Mouse (Mus musculus): ENCODE data around the gene Olfr1016. TPM values are rescaled to one million over a fixed set of nuclear protein-coding genes. Genes with fewer than 3 reads are reported as not detected.

Olfr1016 gene
- polyA plus RNA-seq, 1 experiment, result not detected

GRCm38 (mm10) chr2:85753822-85754221 is 48.5 kb downstream of the Olfr1016 start:
- no peak overlapping the region for H3K4me3 ChIP-seq (ENCODE audit: insufficient read depth, low read length)
- TF ChIP-seq CTCF (IDR thresholded peaks at IDR 0.05; ENCODE audit: low read depth, low read length) (no peak), POLR2A (IDR thresholded peaks at IDR 0.05; ENCODE audit: borderline replicate concordance, low read depth, low read length) (no peak)
- H3K27ac ChIP-seq (ENCODE audit: insufficient read depth, low read depth, low read length), result no peak overlapping the region
- no peaks in the 10 kb centered on the region for H3K4me1 ChIP-seq (ENCODE audit: control insufficient read depth, insufficient read depth, low read length)

Other genes with a start within 250 kb of the Olfr1016 start
- not detected in 2 replicates for gene Olfr996, start 223.3 kb downstream of the Olfr1016 start, polyA plus RNA-seq (2012; ENCODE audit: insufficient read depth, insufficient read length, missing spikeins)
- not detected in 2 replicates for gene Olfr998, start 213.6 kb downstream of the Olfr1016 start, polyA plus RNA-seq (2012; ENCODE audit: insufficient read depth, insufficient read length, missing spikeins)
- gene Olfr1000, start 190.6 kb downstream of the Olfr1016 start, polyA plus RNA-seq (2012; ENCODE audit: insufficient read depth, insufficient read length, missing spikeins), result not detected in 2 replicates
- gene Olfr1002, start 151.8 kb downstream of the Olfr1016 start, polyA plus RNA-seq (2012; ENCODE audit: insufficient read depth, insufficient read length, missing spikeins), result not detected in 2 replicates
- not detected in 2 replicates for gene Olfr154, start 138.1 kb downstream of the Olfr1016 start, polyA plus RNA-seq (2012; ENCODE audit: insufficient read depth, insufficient read length, missing spikeins)
- gene Olfr1006, start 123.8 kb downstream of the Olfr1016 start, polyA plus RNA-seq (2012; ENCODE audit: insufficient read depth, insufficient read length, missing spikeins), result not detected in 2 replicates
- gene Olfr1008, start 113.1 kb downstream of the Olfr1016 start, polyA plus RNA-seq (2012; ENCODE audit: insufficient read depth, insufficient read length, missing spikeins), result not detected in 2 replicates
- gene Olfr1009, start 87.1 kb downstream of the Olfr1016 start, polyA plus RNA-seq (2012; ENCODE audit: insufficient read depth, insufficient read length, missing spikeins), result not detected in 2 replicates
- not detected in 2 replicates for gene Olfr1012, start 39.8 kb downstream of the Olfr1016 start, polyA plus RNA-seq (2012; ENCODE audit: insufficient read depth, insufficient read length, missing spikeins)
- not detected in 2 replicates for gene Olfr1013, start 35.4 kb downstream of the Olfr1016 start, polyA plus RNA-seq (2012; ENCODE audit: insufficient read depth, insufficient read length, missing spikeins)
- not detected in 2 replicates for gene Olfr1014, start 29.8 kb downstream of the Olfr1016 start, polyA plus RNA-seq (2012; ENCODE audit: insufficient read depth, insufficient read length, missing spikeins)
- gene Olfr1015, start 20.5 kb downstream of the Olfr1016 start, polyA plus RNA-seq (2012; ENCODE audit: insufficient read depth, insufficient read length, missing spikeins), result not detected in 2 replicates
- not detected in 2 replicates for gene Olfr1018, start 15.9 kb upstream of the Olfr1016 start, polyA plus RNA-seq (2012; ENCODE audit: insufficient read depth, insufficient read length, missing spikeins)
- not detected in 2 replicates for gene Olfr1019, start 42.9 kb upstream of the Olfr1016 start, polyA plus RNA-seq (2012; ENCODE audit: insufficient read depth, insufficient read length, missing spikeins)
- not detected in 2 replicates for gene Olfr1020, start 44.5 kb upstream of the Olfr1016 start, polyA plus RNA-seq (2012; ENCODE audit: insufficient read depth, insufficient read length, missing spikeins)
- gene Olfr1022, start 66.0 kb upstream of the Olfr1016 start, polyA plus RNA-seq (2012; ENCODE audit: insufficient read depth, insufficient read length, missing spikeins), result not detected in 2 replicates
- gene Olfr1023, start 83.1 kb upstream of the Olfr1016 start, polyA plus RNA-seq (2012; ENCODE audit: insufficient read depth, insufficient read length, missing spikeins), result not detected in 2 replicates
- not detected in 2 replicates for gene Olfr1024, start 102.5 kb upstream of the Olfr1016 start, polyA plus RNA-seq (2012; ENCODE audit: insufficient read depth, insufficient read length, missing spikeins)
- gene Olfr1025-ps1, start 112.6 kb upstream of the Olfr1016 start, polyA plus RNA-seq (2012; ENCODE audit: insufficient read depth, insufficient read length, missing spikeins), result not detected in 2 replicates
- not detected in 2 replicates for gene Olfr1026, start 119.0 kb upstream of the Olfr1016 start, polyA plus RNA-seq (2012; ENCODE audit: insufficient read depth, insufficient read length, missing spikeins)
- not detected in 2 replicates for gene Olfr1028, start 147.9 kb upstream of the Olfr1016 start, polyA plus RNA-seq (2012; ENCODE audit: insufficient read depth, insufficient read length, missing spikeins)
- not detected in 2 replicates for gene Olfr1029, start 171.4 kb upstream of the Olfr1016 start, polyA plus RNA-seq (2012; ENCODE audit: insufficient read depth, insufficient read length, missing spikeins)
- 0.24 TPM in 1 of 2 replicates, not detected in the other for gene Olfr1030, start 176.7 kb upstream of the Olfr1016 start, polyA plus RNA-seq (2012; ENCODE audit: insufficient read depth, insufficient read length, missing spikeins)
- gene Olfr1031, start 187.8 kb upstream of the Olfr1016 start, polyA plus RNA-seq (2012; ENCODE audit: insufficient read depth, insufficient read length, missing spikeins), result not detected in 2 replicates
- gene Olfr1032, start 203.0 kb upstream of the Olfr1016 start, polyA plus RNA-seq (2012; ENCODE audit: insufficient read depth, insufficient read length, missing spikeins), result not detected in 2 replicates
- gene Olfr1033, start 218.1 kb upstream of the Olfr1016 start, polyA plus RNA-seq (2012; ENCODE audit: insufficient read depth, insufficient read length, missing spikeins), result not detected in 2 replicates
- not detected in 2 replicates for gene Olfr1034, start 243.3 kb upstream of the Olfr1016 start, polyA plus RNA-seq (2012; ENCODE audit: insufficient read depth, insufficient read length, missing spikeins)